Mouse (Mus musculus): Measurements from ENCODE around the gene Psmb4.
"Not testable (repeated sequence)": the region's sequence is repeated elsewhere in the genome, so short reads cannot be mapped to it uniquely, and the experiment has no call there.

Psmb4 gene

GRCm38 (mm10) chr3:94886316-94887224, at the start of gene Psmb4:
Gene Psmb4 (minus strand): TSS chr3:94886961.
- peak; percentile 93 for DNase-seq (ENCODE audit: low read depth, low spot score)

- not testable (repeated sequence) for DNase-seq (ENCODE audit: low read depth, low spot score)
Measured at GRCm38 (mm10) chr3:94936147-94936546, 49.4 kb upstream of the Psmb4 start.

- not testable (repeated sequence) for DNase-seq (ENCODE audit: low read depth, low spot score)
Measured at GRCm38 (mm10) chr3:94935332-94935731, 48.6 kb upstream of the Psmb4 start.

- not testable (repeated sequence) for DNase-seq (ENCODE audit: low read depth, low spot score)
Measured at GRCm38 (mm10) chr3:94934564-94934963, 47.8 kb upstream of the Psmb4 start.

- not testable (repeated sequence) for DNase-seq (ENCODE audit: low read depth, low spot score)
Measured at GRCm38 (mm10) chr3:94933604-94934003, 46.8 kb upstream of the Psmb4 start.

- no peak for DNase-seq (ENCODE audit: low read depth, low spot score)
Measured at GRCm38 (mm10) chr3:94932809-94933564, 46.2 kb upstream of the Psmb4 start, which contains the start of gene Selenbp1. Gene Selenbp1 (plus strand): TSS chr3:94933056.

GRCm38 (mm10) chr3:94932279-94932678, 45.5 kb upstream of the Psmb4 start:
- not testable (repeated sequence) for DNase-seq (ENCODE audit: low read depth, low spot score)

GRCm38 (mm10) chr3:94931427-94932082, 44.8 kb upstream of the Psmb4 start:
- DNase-seq (ENCODE audit: low read depth, low spot score): not testable (repeated sequence)

GRCm38 (mm10) chr3:94930386-94931266, 43.9 kb upstream of the Psmb4 start:
- DNase-seq (ENCODE audit: low read depth, low spot score): not testable (repeated sequence)

- not testable (repeated sequence) for DNase-seq (ENCODE audit: low read depth, low spot score)
Measured at GRCm38 (mm10) chr3:94928979-94929378, 42.2 kb upstream of the Psmb4 start.

GRCm38 (mm10) chr3:94926301-94926736, 39.6 kb upstream of the Psmb4 start:
- DNase-seq (ENCODE audit: low read depth, low spot score): not testable (repeated sequence)

GRCm38 (mm10) chr3:94924688-94925087, 37.9 kb upstream of the Psmb4 start:
- no peak for DNase-seq (ENCODE audit: low read depth, low spot score)

- no peak for DNase-seq (ENCODE audit: low read depth, low spot score)
Measured at GRCm38 (mm10) chr3:94922333-94922732, 35.6 kb upstream of the Psmb4 start.

GRCm38 (mm10) chr3:94921104-94921503, 34.3 kb upstream of the Psmb4 start:
- no peak for DNase-seq (ENCODE audit: low read depth, low spot score)

- DNase-seq (ENCODE audit: low read depth, low spot score): no peak
Measured at GRCm38 (mm10) chr3:94918845-94919244, 32.1 kb upstream of the Psmb4 start.

- peak; percentile 39 for DNase-seq (ENCODE audit: low read depth, low spot score)
Measured at GRCm38 (mm10) chr3:94917816-94918361, 31.1 kb upstream of the Psmb4 start.

- peak; percentile 30 for DNase-seq (ENCODE audit: low read depth, low spot score)
Measured at GRCm38 (mm10) chr3:94915903-94916741, 29.4 kb upstream of the Psmb4 start.

- no peak for DNase-seq (ENCODE audit: low read depth, low spot score)
Measured at GRCm38 (mm10) chr3:94913801-94914200, 27.0 kb upstream of the Psmb4 start.

GRCm38 (mm10) chr3:94911050-94911693, 24.4 kb upstream of the Psmb4 start:
- no peak for DNase-seq (ENCODE audit: low read depth, low spot score)
